Mouse (Mus musculus) retina, postnatal 7 days (tissue): ENCODE results near the gene Rab5if.
"Not testable (repeated sequence)": the region's sequence is repeated elsewhere in the genome, so short reads cannot be mapped to it uniquely, and the experiment has no call there.

Experiments
- DNase-seq: peaks from one replicate; pipeline ENCODE4 v3.0.0-alpha.2; 2012; ENCODE audit warnings: low read depth, low spot score

Gene Rab5if

DNA sequence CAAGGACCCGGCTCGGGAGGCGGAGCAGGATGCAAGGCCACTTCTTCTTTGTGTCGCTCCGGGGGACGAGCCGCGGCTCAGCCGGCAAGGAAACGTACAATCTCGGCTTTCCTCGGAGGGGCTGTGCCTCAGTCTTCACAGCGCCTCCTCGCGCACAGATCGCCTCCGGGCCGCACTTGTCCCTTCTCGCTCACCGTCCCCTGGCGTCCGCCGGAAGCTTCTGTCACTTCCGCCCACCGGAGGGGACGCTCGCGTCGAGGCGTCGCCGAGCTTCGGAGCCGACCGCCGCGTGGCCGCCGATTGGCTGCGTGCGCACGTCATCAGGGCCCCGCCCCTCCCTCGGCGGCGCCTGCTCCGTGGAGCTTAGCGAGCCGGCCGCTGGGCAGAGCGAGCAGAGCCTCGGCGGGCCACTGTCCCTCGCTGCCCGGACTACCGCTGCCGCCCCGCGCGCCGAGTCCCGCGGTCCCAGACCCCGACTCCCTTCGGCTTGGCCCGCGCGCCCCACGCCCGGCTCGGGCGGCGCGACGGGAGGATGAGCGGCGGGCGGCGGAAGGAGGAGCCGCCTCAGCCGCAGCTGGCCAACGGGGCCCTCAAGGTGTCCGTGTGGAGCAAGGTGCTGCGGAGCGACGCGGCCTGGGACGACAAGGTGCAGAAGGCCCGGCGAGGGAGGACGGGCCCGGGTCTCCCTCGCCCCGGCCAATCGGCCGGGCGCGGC lies at the start of gene Rab5if:
Rab5if (plus strand) TSS at position 357 of the 715 bp plus-strand sequence.
- peak; percentile 93 for DNase-seq

DNA sequence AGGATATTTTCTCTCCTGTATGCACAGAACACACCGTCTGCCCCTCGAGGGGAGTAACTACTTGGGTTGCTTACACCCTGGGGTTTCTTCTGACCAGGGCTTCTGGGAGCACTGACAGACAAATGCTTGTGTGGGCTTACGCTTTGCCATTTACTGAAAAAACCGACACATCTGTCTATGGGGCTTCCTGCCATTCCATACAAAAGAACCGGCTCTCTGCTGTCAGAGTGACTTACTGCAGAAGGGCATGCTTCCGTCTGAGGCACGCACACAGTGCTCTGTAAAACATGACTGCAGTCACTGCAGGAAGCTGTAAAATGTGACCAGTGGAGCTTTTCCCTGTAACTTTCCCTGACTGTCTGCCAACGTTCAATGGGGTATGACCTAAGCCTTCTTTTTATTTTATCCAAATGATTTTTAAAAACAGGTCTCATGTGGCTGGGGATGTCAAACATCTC lies 48.6 kb upstream of the Rab5if start:
- no peak for DNase-seq

DNA sequence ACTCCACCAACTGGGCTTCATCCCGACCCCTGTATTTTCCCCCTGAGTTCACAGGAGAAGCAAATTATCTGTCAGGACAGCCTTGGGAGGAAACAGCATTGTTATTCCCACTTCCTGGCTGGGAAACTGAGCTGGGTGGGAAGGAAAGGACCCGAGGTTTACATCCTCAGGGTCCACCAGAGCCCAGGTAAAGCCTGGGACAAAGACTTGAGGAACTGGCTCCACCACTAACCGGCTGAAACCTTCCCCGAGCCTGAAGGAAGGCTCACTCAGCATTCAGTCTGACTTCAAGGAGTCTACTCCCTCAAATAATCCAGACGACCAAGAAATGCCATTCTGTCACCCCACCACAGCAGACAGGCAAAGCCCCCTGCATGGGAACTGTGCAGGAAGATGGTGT lies 48.0 kb upstream of the Rab5if start:
- DNase-seq = no peak

DNA sequence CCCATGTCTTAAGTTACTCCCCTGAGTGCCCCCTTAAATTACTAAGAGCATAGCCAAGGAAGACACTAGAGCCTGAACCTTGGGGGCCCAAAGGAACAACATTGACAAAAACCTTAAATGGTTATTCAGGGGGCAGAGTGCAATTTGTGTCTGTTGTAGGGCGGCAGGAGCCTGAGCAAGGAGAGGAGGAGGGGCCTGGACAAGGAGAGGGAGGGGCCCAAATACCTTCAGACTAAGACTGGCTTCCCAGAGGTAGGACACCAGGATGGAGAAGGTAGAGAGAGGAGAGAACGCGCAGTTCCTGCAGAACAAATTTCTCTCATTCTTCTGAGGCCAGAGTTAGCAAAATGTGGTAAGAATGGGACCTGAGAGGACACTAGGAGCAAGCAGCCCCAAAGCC lies 47.5 kb upstream of the Rab5if start:
- DNase-seq = no peak

- DNase-seq = no peak
These were observed 46.8 kb upstream of the Rab5if start for GRCm38 (mm10) chr2:156816116-156816515.

- DNase-seq = not testable (repeated sequence)
These were observed 37.8 kb upstream of the Rab5if start for GRCm38 (mm10) chr2:156825128-156825527.

DNA sequence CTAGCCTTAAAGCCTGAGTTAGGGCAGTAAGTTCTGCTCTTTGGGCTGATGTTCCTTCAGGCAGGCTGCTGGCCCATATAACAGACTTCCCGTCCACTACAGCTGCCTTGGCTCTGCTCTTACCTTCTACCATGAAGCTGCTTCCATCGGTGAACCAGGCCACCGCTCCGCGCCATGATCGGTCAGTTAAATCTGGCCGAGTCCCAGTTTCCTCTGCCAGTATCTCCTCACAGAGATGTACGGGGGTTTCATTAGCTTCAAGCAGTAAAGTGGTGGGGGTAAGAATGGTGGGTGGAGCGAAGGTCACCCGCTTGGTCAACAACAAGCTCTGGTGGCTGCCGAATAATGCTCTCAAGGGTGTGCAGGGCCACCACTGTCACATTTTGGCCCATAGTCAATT lies 28.6 kb upstream of the Rab5if start:
- no peak for DNase-seq

DNA sequence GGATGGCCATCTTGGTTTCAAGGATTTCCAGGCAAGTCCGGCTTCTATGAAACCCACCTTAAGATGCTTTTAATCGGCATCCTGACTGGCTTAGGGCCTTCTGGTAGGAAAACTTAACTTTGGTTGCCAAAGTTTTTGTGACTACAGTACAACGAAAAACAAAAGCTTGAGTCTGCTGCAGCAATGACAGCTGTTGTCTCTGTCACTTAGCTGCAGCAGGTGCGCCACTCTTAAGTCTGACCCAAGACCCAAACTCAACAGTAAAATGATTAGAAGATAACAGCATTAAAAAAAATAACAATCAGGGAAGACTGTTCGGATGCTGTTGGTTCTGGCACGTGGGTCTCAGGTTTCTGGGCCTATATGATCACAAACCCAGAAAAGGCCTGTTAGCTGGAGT lies 24.1 kb upstream of the Rab5if start:
- no peak for DNase-seq

GRCm38 (mm10) chr2:156839319-156840191 lies 23.4 kb upstream of the Rab5if start, which contains the start of gene Tgif2:
Tgif2 (plus strand) TSS chr2:156840007.
- DNase-seq = no peak

DNA sequence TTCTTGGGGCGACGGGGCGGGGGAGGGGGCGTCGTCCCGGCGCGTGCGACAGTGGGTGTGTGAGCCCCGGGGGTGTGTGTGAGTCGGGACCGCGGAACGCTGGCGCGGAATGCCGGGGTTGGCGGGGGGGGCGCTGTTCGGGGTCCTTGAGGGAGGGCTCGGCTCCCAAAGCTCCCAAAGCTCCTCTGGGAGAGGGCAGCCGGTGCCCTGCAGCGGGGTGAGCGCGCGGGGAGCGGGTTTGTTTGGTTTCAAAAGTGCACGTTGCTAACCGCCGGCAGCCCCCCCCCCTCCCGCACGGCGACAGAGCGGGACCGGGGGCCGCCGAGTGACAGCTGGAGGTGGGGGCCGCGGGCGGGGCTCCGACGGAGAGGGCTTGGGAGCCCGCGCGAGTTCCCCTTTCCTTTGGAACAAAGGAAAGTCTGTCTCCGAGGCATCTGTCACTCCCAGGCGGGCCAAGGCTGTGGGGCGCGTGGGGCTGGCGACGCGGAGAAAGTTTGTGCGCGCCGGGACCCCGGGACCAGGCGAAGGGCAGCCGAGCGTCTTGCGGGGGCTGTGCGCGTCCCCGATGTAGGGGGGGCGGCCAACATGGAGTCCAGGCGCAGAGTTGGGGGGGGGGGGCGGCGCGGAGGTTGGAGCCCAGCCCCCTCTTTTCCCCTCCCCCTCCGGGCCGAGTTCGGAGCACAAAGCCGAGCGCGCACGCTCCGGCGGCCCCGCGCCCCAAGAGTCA lies 22.5 kb upstream of the Rab5if start:
- no peak for DNase-seq

DNA sequence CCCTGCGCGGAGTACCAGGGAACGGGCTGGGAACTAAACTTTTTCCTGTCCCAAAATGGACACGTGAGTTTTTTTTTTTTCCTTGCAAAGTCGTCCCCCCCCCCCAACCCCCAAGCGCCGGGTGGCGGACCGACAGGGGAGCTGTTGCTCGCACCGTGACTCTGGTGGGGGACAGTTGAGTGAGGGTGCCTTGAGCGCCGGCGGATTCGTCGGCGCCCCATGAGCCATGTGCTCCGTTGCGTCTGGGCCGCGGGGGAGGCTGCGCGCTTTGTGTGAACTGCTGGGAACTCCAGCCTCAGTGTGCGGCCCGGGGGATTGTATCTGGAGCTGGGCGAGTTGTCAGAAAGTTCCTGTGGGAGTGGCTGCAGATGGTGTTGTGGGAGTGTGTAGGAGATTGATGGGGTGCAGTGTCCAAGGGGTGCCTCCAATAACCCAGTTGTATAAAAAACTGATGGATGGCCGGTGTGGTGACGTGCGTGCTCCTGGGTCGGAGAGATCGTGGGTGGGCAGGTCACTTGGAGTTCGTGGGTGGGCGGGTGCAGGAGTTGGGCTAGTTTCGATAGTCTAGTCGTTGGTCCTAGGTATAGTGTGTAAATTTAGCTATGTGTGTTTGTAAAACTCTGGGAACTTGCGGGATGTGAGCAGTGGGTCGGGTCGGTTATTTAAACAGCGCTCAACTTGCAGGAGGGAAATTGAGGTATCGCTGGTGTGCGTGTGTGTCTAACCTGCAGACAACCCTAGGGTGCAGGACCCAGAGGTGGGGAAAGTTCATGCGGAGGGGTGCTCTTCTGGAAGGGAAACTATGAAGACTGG lies 21.7 kb upstream of the Rab5if start:
- no peak for DNase-seq

GRCm38 (mm10) chr2:156841841-156842706 lies 20.9 kb upstream of the Rab5if start:
- no peak for DNase-seq

- DNase-seq = no peak
These were observed 20.2 kb upstream of the Rab5if start for GRCm38 (mm10) chr2:156842711-156843110.

GRCm38 (mm10) chr2:156843331-156843730 lies 19.6 kb upstream of the Rab5if start:
- DNase-seq = no peak

GRCm38 (mm10) chr2:156844715-156845114 lies 18.2 kb upstream of the Rab5if start:
- no peak for DNase-seq

DNA sequence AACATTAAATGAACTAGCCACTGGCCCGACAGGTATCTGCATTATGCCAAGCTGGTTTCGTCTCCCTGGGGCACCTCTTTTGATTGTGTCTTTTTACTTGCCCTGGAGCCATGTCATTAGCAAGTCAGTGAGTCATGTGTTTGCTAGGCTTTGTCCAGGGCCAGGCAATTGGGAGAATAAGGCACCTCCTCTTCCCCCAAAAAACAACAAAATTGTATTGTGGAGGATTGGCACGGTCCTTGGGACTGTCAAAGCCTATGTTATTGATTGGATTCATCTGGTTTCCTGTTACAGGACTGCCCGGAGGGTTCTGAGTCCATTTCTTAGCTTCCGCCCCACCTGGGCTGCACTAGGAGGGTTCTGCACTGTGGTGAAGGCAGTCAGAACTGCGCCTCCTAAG lies 15.3 kb upstream of the Rab5if start:
- no peak for DNase-seq

DNA sequence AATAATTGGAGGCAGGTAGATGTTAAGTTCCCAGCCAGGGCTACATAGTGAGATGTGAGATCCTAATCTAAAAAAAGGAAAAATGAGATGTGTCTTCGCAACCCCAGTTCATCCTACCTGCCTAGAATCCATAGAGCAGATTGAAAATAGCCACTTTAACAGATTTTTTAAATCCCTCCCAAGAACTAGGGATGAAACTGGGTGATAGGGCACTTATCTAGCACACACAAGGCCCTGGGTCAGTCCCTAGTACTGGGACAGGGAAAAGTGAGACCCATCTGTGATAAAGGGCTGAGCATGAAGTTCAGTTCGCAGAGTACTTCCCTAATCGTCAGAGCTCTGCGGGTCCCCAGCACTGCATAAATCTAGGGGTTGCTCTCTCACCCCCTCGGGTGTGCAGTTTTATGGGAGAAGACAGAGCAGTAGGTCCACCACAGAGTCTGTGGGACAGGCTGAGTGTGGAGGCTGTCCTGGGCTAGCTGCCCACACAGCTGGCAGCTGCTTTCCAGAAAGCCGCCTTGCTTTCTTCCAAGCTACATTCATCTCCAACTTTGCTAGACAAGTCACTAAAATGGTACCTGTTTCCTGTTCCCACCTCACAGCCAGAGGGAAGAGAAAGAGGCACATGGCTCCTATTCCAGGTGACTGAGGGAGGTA lies 14.3 kb upstream of the Rab5if start:
- DNase-seq = no peak

DNA sequence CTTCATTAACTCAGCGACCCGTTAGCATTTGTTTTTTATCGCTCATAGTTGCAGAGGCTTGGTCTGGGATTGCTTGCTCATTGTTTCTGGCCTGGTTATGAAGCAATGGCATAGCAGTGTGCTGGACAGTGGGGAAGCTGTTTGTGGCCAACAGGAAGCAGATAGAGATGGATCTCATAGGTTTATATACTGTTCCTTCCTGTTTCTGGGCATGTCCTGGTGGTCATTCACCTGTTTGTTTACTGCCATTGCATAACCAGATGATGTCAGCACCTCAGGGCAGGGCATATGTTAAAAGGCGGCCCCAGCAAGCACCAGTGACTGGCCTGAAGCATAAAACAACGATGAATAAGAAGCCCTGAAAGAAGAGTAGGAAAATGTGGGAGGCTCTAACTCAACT lies 12.4 kb upstream of the Rab5if start:
- DNase-seq = no peak

DNA sequence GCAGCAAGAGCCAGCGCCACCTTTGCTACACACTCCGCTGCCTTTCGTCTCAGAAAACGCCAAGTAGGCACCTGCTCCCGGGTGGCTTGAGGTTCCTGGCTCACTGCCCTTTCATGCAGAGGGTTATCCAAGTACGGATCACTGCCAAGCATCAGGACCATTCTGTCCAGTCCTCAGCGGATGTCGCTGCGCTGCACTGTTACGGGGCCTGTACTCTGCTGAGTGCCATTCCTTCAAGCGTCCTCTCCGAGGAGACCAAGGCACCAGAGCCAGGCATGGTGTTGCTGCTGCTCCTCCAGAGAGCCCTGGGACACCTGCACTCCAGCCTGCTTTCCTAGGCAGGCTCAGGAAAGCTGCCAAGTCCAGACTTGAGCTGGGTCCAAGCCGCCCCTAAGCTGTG lies 9.3 kb upstream of the Rab5if start:
- DNase-seq = not testable (repeated sequence)
